Mouse (Mus musculus): ENCODE data around the gene Kcnh1. TPM values are rescaled to one million over a fixed set of nuclear protein-coding genes. Genes with fewer than 3 reads are reported as not detected.

Gene Kcnh1
- total RNA-seq, 4 experiments from 2014 or later: 0.06 to 0.12 (median 0.10) TPM

GRCm38 (mm10) chr1:192457037-192457436, 266.5 kb downstream of the Kcnh1 start:
- DNase-seq (ENCODE audit: low spot score): no peak

GRCm38 (mm10) chr1:192457526-192458206, 267.1 kb downstream of the Kcnh1 start:
- no peak for DNase-seq (ENCODE audit: low spot score)

- no peak for DNase-seq (ENCODE audit: low spot score)
These were observed 273.2 kb downstream of the Kcnh1 start for GRCm38 (mm10) chr1:192463732-192464131.

- no peak for DNase-seq (ENCODE audit: low spot score)
These were observed 281.8 kb downstream of the Kcnh1 start for GRCm38 (mm10) chr1:192472366-192472765.

GRCm38 (mm10) chr1:192473134-192473533, 282.6 kb downstream of the Kcnh1 start:
- no peak for DNase-seq (ENCODE audit: low spot score)

GRCm38 (mm10) chr1:192476704-192477103, 286.1 kb downstream of the Kcnh1 start:
- no peak for DNase-seq (ENCODE audit: low spot score)

- DNase-seq (ENCODE audit: low spot score): no peak
These were observed 287.0 kb downstream of the Kcnh1 start for GRCm38 (mm10) chr1:192477556-192477955.

GRCm38 (mm10) chr1:192478176-192478575, 287.6 kb downstream of the Kcnh1 start:
- no peak for DNase-seq (ENCODE audit: low spot score)

GRCm38 (mm10) chr1:192480072-192480784, 289.7 kb downstream of the Kcnh1 start:
- DNase-seq (ENCODE audit: low spot score): no peak

GRCm38 (mm10) chr1:192481446-192481845, 290.9 kb downstream of the Kcnh1 start:
- DNase-seq (ENCODE audit: low spot score): no peak

GRCm38 (mm10) chr1:192485030-192485429, 294.5 kb downstream of the Kcnh1 start:
- DNase-seq (ENCODE audit: low spot score): no peak

- DNase-seq (ENCODE audit: low spot score): no peak
These were observed 297.0 kb downstream of the Kcnh1 start for GRCm38 (mm10) chr1:192487571-192487970.

GRCm38 (mm10) chr1:192489908-192490825, 299.6 kb downstream of the Kcnh1 start:
- DNase-seq (ENCODE audit: low spot score): no peak

- DNase-seq (ENCODE audit: low spot score): no peak
These were observed 306.9 kb downstream of the Kcnh1 start for GRCm38 (mm10) chr1:192497505-192497904.

- no peak for DNase-seq (ENCODE audit: low spot score)
These were observed 311.4 kb downstream of the Kcnh1 start for GRCm38 (mm10) chr1:192502016-192502415.

GRCm38 (mm10) chr1:192502835-192503234, 312.3 kb downstream of the Kcnh1 start:
- no peak for DNase-seq (ENCODE audit: low spot score)

GRCm38 (mm10) chr1:192503651-192504050, 313.1 kb downstream of the Kcnh1 start:
- no peak for DNase-seq (ENCODE audit: low spot score)

GRCm38 (mm10) chr1:192512821-192513220, 322.2 kb downstream of the Kcnh1 start:
- DNase-seq (ENCODE audit: low spot score): no peak

GRCm38 (mm10) chr1:192515373-192515772, 324.8 kb downstream of the Kcnh1 start:
- no peak for DNase-seq (ENCODE audit: low spot score)

- DNase-seq (ENCODE audit: low spot score): no peak
These were observed 329.1 kb downstream of the Kcnh1 start for GRCm38 (mm10) chr1:192519713-192520112.

- peak; percentile 44 for DNase-seq (ENCODE audit: low spot score)
These were observed 330.4 kb downstream of the Kcnh1 start for GRCm38 (mm10) chr1:192520836-192521435.

Data from heart, adult 8-10 months (tissue).